Mouse (Mus musculus) forebrain, embryonic 14.5 days (tissue): Measurements from ENCODE around the gene Dok4. TPM values are rescaled to one million over a fixed set of nuclear protein-coding genes. Genes with fewer than 3 reads are reported as not detected.

Source experiments
- ATAC-seq: fragments of 200-750 bp; cut with Nextera tagmentation; 2 replicates; pipeline ENCODE4 v1.8.0; 2017; ENCODE audit warnings: mild to moderate bottlenecking, moderate library complexity
- DNase-seq: peaks from one replicate; pipeline ENCODE4 v3.0.0-alpha.2; 2015; ENCODE audit warnings: low spot score
- H3K27ac ChIP-seq: fragments of 300-500 bp; sonication (generic); 2 replicates; pipeline ENCODE4 v1.5.1; 2014; ENCODE audit warnings: low read depth, mild to moderate bottlenecking, control low read depth, low read length, moderate library complexity
- H3K27me3 ChIP-seq: fragments of 300-500 bp; sonication (generic); replicated peaks from 2 replicates; pipeline ENCODE4 v1.6.1; 2014; ENCODE audit warnings: low read length, control low read depth, mixed read lengths; ENCODE audit not compliant: control insufficient read depth, insufficient read depth
- H3K36me3 ChIP-seq: fragments of 300-500 bp; sonication (generic); 2 replicates; pipeline ENCODE4 v1.6.1; 2014; ENCODE audit warnings: low read length, control low read depth; ENCODE audit not compliant: control insufficient read depth, insufficient read depth
- H3K4me1 ChIP-seq: fragments of 300-500 bp; sonication (generic); 2 replicates; pipeline ENCODE4 v1.6.1; 2014; ENCODE audit warnings: antibody characterized with exemption, low read length, control low read depth; ENCODE audit not compliant: control insufficient read depth, insufficient read depth
- H3K4me2 ChIP-seq: fragments of 300-500 bp; sonication (generic); 2 replicates; pipeline ENCODE4 v1.6.1; 2014; ENCODE audit warnings: mild to moderate bottlenecking, control low read depth, low read length
- H3K4me3 ChIP-seq: fragments of 300-500 bp; sonication (generic); 2 replicates; pipeline ENCODE4 v1.5.1; 2014; ENCODE audit warnings: low read depth, low read length, control low read depth
- H3K9ac ChIP-seq: fragments of 300-500 bp; sonication (generic); 2 replicates; pipeline ENCODE4 v1.6.1; 2014; ENCODE audit warnings: mild to moderate bottlenecking, low read length, control low read depth, moderate library complexity
- H3K9me3 ChIP-seq: fragments of 300-500 bp; sonication (generic); replicated peaks from 2 replicates; pipeline ENCODE4 v1.6.1; 2016; ENCODE audit warnings: low read length, control low read depth, mixed read lengths; ENCODE audit not compliant: control insufficient read depth
- WGBS: fragments of 180-500 bp; shearing (Covaris S2); extraction: QIAGEN DNeasy Blood & Tissue Kit; methylation state at CpG from one replicate; pipeline ENCODE4 v1.1.7; 2014; 5-methylcytosine and 5-hydroxymethylcytosine counted together
- polyA plus RNA-seq: library from polyadenylated mRNA; unstranded; fragments of >200 nt; fragmentation: Nextera tagmentation; extraction: Ambion mirVana; gene quantifications from 2 replicates; pipeline ENCODE4 v1.2.1, GENCODE M21; 2014

Gene Dok4
- polyA plus RNA-seq, 1 experiment from 2014 or later: 42.6 TPM

GRCm38 (mm10) chr8:94874358-94874757 lies 1.8 kb downstream of the Dok4 start:
- H3K4me1 ChIP-seq: peaks cover 39% of the 10 kb centered on the region
- H3K27me3 ChIP-seq: no peaks in the 10 kb centered on the region; the same call in 1 of the 2 replicates
- WGBS: 11% methylated on average over 6 of the region's 6 CpGs
- H3K4me2 ChIP-seq: peak overlapping the region; percentile 80
- no peak overlapping the region for H3K27ac ChIP-seq
- H3K36me3 ChIP-seq: no peaks in the 10 kb centered on the region
- H3K9me3 ChIP-seq: no peaks in the 10 kb centered on the region
- ATAC-seq (no peak), DNase-seq (peak; percentile 71)
- H3K9ac ChIP-seq: no peak overlapping the region
- peak overlapping the region; percentile 45 for H3K4me3 ChIP-seq

GRCm38 (mm10) chr8:94872576-94872975 lies 3.6 kb downstream of the Dok4 start:
- Histone ChIP-seq H3K36me3 (no peaks in the 10 kb centered on the region), H3K27ac (peak overlapping the region; percentile 55; the same call in 1 of the 2 replicates), H3K4me3 (no peak overlapping the region), H3K27me3 (no peaks in the 10 kb centered on the region; the same call in 1 of the 2 replicates), H3K4me2 (no peak overlapping the region), H3K9me3 (no peaks in the 10 kb centered on the region), H3K9ac (no peak overlapping the region), H3K4me1 (peaks cover 50% of the 10 kb centered on the region)
- ATAC-seq (no peak), DNase-seq (no peak)
- 71% methylated on average over 2 of the region's 2 CpGs for WGBS

- Histone ChIP-seq H3K27ac (peak overlapping the region; percentile 55; the same call in 1 of the 2 replicates), H3K4me3 (no peak overlapping the region), H3K36me3 (no peaks in the 10 kb centered on the region)
Measured at GRCm38 (mm10) chr8:94872156-94872555, 4.0 kb downstream of the Dok4 start.

GRCm38 (mm10) chr8:94871108-94871894 lies 4.8 kb downstream of the Dok4 start:
- peaks cover 7% of the 10 kb centered on the region for H3K36me3 ChIP-seq
- peak overlapping the region; percentile 54 for H3K4me3 ChIP-seq
- peak; percentile 92 for DNase-seq
- no peaks in the 10 kb centered on the region for H3K9me3 ChIP-seq
- ATAC-seq: peak; percentile 78
- WGBS: 6% methylated on average over 7 of the region's 7 CpGs
- no peaks in the 10 kb centered on the region; the same call in 1 of the 2 replicates for H3K27me3 ChIP-seq
- peak overlapping the region; percentile 77 for H3K4me2 ChIP-seq
- peaks cover 48% of the 10 kb centered on the region for H3K4me1 ChIP-seq
- peak overlapping the region; percentile 73 for H3K27ac ChIP-seq
- peak overlapping the region; percentile 79 for H3K9ac ChIP-seq

More at GRCm38 (mm10) chr8:94872156-94872555, 4.0 kb downstream of the Dok4 start:
- H3K4me2 ChIP-seq: peak overlapping the region; percentile 77; the same call in 1 of the 2 replicates
- DNase-seq (peak; percentile 55), ATAC-seq (no peak)
- peaks cover 50% of the 10 kb centered on the region for H3K4me1 ChIP-seq
- 19% methylated on average over 3 of the region's 3 CpGs for WGBS
- no peak overlapping the region for H3K9ac ChIP-seq
- H3K27me3 ChIP-seq: no peaks in the 10 kb centered on the region; the same call in 1 of the 2 replicates
- no peaks in the 10 kb centered on the region for H3K9me3 ChIP-seq

DNA sequence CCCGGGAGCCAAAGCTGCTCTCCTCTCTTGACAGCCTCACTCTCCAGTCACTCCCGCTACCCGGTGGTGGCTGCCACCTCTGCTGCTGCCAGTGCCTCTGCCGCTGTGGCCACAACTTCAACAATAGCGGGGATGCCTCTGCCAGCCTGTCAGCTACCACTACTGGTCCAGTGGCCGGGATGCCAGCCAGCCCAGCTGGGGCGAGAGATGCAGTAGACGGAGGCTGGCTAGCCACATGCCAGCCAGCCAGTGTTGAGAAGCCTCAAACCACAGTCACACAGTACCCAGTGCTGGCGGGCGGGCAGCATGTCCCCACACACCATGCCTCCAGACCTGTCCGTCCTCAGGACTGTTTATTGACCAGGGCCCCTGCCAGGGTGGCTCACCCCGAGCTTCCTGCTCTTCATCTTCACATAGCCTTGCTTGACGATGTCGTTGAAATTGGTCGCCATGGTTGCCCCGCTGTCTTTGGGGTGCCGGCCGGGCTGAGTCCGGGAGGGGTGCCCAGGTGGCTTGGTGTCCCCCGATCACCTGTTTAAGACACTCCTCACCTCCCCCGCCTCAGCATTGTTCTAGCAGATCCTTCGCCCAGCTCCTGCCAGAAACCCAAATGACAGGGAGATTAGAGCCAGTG lies 5.5 kb downstream of the Dok4 start:
- Histone ChIP-seq H3K4me3 (peak overlapping the region; percentile 54), H3K4me1 (peaks cover 48% of the 10 kb centered on the region), H3K9me3 (no peaks in the 10 kb centered on the region), H3K27me3 (no peaks in the 10 kb centered on the region; the same call in 1 of the 2 replicates), H3K9ac (peak overlapping the region; percentile 79), H3K36me3 (peaks cover 14% of the 10 kb centered on the region), H3K4me2 (peak overlapping the region; percentile 77), H3K27ac (peak overlapping the region; percentile 73)
- 1% methylated on average over 21 of the region's 22 CpGs for WGBS
- ATAC-seq (peak; percentile 54), DNase-seq (peak; percentile 63)

GRCm38 (mm10) chr8:94870003-94870402 lies 6.1 kb downstream of the Dok4 start:
- Histone ChIP-seq H3K4me2 (peak overlapping the region; percentile 77), H3K27me3 (no peaks in the 10 kb centered on the region; the same call in 1 of the 2 replicates), H3K4me1 (peaks cover 42% of the 10 kb centered on the region), H3K9ac (peak overlapping the region; percentile 79), H3K9me3 (no peaks in the 10 kb centered on the region), H3K4me3 (peak overlapping the region; percentile 54), H3K36me3 (peaks cover 20% of the 10 kb centered on the region), H3K27ac (no peak overlapping the region)
- no peak for ATAC-seq
- WGBS: 17% methylated on average over 4 of the region's 4 CpGs
- DNase-seq: no peak

- Histone ChIP-seq H3K4me3 (peak overlapping the region; percentile 54; the same call in 1 of the 2 replicates), H3K27ac (no peak overlapping the region), H3K9me3 (no peaks in the 10 kb centered on the region), H3K36me3 (peaks cover 28% of the 10 kb centered on the region), H3K4me2 (peak overlapping the region; percentile 77), H3K9ac (peak overlapping the region; percentile 79), H3K27me3 (no peaks in the 10 kb centered on the region), H3K4me1 (peaks cover 40% of the 10 kb centered on the region)
- WGBS: 55% methylated on average over 7 of the region's 7 CpGs
- ATAC-seq: no peak
- DNase-seq: no peak
Measured at GRCm38 (mm10) chr8:94869146-94869545, 7.0 kb downstream of the Dok4 start.

DNA sequence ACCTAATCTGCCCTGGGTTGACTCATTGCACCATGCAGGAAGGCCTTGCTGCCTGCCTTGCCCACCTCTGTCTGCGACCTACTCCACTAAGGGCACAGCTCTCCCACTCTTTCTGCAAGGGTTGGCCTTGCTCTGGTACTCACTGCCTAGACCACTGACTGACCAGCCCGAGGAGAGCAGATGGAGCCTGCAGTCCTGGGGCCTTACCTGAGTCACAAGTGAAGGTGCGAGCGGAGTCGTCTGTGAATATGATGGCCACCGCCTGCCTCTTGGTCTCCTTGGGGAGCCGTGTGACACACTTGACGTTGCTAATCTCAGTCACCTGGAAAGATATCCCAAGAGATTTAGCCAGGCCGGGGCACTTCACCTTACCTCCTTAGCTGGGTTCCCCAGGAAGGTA lies 9.2 kb downstream of the Dok4 start:
- Histone ChIP-seq H3K27me3 (no peaks in the 10 kb centered on the region), H3K9me3 (no peaks in the 10 kb centered on the region), H3K9ac (no peak overlapping the region), H3K4me1 (peaks cover 32% of the 10 kb centered on the region), H3K4me2 (no peak overlapping the region), H3K27ac (no peak overlapping the region), H3K36me3 (peaks cover 51% of the 10 kb centered on the region), H3K4me3 (no peak overlapping the region)
- DNase-seq (no peak), ATAC-seq (no peak)
- 88% methylated on average over 9 of the region's 9 CpGs for WGBS
